Mouse (Mus musculus) limb, embryonic 14.5 days (tissue): Measurements from ENCODE around the gene Il1rapl2. TPM values are rescaled to one million over a fixed set of nuclear protein-coding genes. Genes with fewer than 3 reads are reported as not detected.
"Not testable (repeated sequence)": the region's sequence is repeated elsewhere in the genome, so short reads cannot be mapped to it uniquely, and the experiment has no call there.

Experiments
- ATAC-seq: fragments of 200-750 bp; cut with Nextera tagmentation; 2 replicates; pipeline ENCODE4 v1.8.0; 2017; ENCODE audit warnings: low read depth, moderate number of reproducible peaks, moderate TSS enrichment; ENCODE audit not compliant: low FRiP score
- DNase-seq: peaks from one replicate; pipeline ENCODE4 v3.0.0-alpha.2; 2015; ENCODE audit warnings: low spot score
- H3K27ac ChIP-seq: fragments of 300-500 bp; sonication (generic); replicated peaks from 2 replicates; pipeline ENCODE4 v1.5.1; 2014; ENCODE audit warnings: low read depth, mild to moderate bottlenecking, low read length, moderate library complexity, mixed read lengths
- H3K27me3 ChIP-seq: fragments of 300-500 bp; sonication (generic); 2 replicates; pipeline ENCODE4 v1.6.1; 2014; ENCODE audit warnings: low read length, mixed read lengths; ENCODE audit not compliant: control insufficient read depth, insufficient read depth
- H3K36me3 ChIP-seq: fragments of 300-500 bp; sonication (generic); 2 replicates; pipeline ENCODE4 v1.6.1; 2014; ENCODE audit warnings: mild to moderate bottlenecking, low read length, moderate library complexity, mixed read lengths; ENCODE audit not compliant: control insufficient read depth, insufficient read depth
- H3K4me1 ChIP-seq: fragments of 300-500 bp; sonication (generic); 2 replicates; pipeline ENCODE4 v1.6.1; 2014; ENCODE audit warnings: antibody characterized with exemption, low read length, mixed read lengths; ENCODE audit not compliant: control insufficient read depth, insufficient read depth
- H3K4me2 ChIP-seq: fragments of 300-500 bp; sonication (generic); replicated peaks from 2 replicates; pipeline ENCODE4 v1.6.1; 2014; ENCODE audit warnings: low read depth, mild to moderate bottlenecking, low read length, moderate library complexity; ENCODE audit not compliant: severe bottlenecking
- H3K4me3 ChIP-seq: fragments of 300-500 bp; sonication (generic); replicated peaks from 2 replicates; pipeline ENCODE4 v1.5.1; 2014; ENCODE audit warnings: low read length
- H3K9ac ChIP-seq: fragments of 300-500 bp; sonication (generic); 2 replicates; pipeline ENCODE4 v1.6.1; 2014; ENCODE audit warnings: mild to moderate bottlenecking, low read depth, low read length, moderate library complexity; ENCODE audit not compliant: severe bottlenecking
- H3K9me3 ChIP-seq: fragments of 300-500 bp; sonication (generic); 2 replicates; pipeline ENCODE4 v1.6.1; 2016; ENCODE audit warnings: low read length; ENCODE audit not compliant: control insufficient read depth
- POLR2A ChIP-seq: fragments of 200-500 bp; IDR thresholded peaks from 2 replicates; pipeline ENCODE4 v1.8.0; 2012; ENCODE audit warnings: inconsistent platforms, mild to moderate bottlenecking, moderate library complexity, borderline replicate concordance; ENCODE audit not compliant: insufficient read depth, insufficient read length; ENCODE audit errors: extremely low read depth
- WGBS: fragments of 180-500 bp; shearing (Covaris S2); extraction: QIAGEN DNeasy Blood & Tissue Kit; methylation state at CpG from one replicate; pipeline ENCODE4 v1.1.7; 2014; 5-methylcytosine and 5-hydroxymethylcytosine counted together
- polyA plus RNA-seq, 2 experiments: library from polyadenylated mRNA; depleted of rRNA in 1 of 2; stranded (reverse) in 1 of 2; unstranded in 1 of 2; fragments of >200 nt; fragmentation: Nextera tagmentation in 1 of 2; extraction: Ambion mirVana in 1 of 2; gene quantifications; 2 replicates each; pipeline versions ENCODE4 v1.2.1 to v1.2.3; 2012 to 2014

Gene Il1rapl2
- polyA plus RNA-seq, 2 experiments: 0.55 to 1.1 TPM

DNA sequence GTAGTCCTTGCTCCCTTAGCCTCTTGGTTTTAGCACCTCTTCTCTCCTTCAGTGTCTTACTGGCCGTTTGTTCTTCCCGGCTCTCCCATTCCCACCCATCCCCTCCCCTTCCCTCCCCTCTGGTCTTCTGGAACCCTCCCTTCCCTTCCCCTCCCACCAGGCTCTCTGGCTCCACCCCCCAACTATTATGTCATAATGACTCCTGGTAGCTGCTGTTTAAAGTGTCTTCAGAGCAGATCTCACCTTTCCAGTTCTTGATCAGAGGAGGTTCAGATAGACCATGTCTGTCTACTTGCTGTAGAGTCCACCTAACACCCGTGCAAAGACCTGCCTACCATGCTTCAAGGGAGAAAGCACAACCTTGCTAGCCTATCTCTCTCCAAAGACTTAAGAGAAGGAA lies 639.1 kb downstream of the Il1rapl2 start, which contains the start of gene Tex13a:
TSS of gene Tex13a (minus strand) at position 101 of the 400 bp plus-strand sequence.
- Histone ChIP-seq H3K36me3 (no peaks in the 10 kb centered on the region), H3K4me3 (no peak within 1 kb of the TSS), H3K9ac (no peak within 1 kb of the TSS), H3K27ac (no peak within 1 kb of the TSS), H3K4me2 (no peak within 1 kb of the TSS), H3K9me3 (no peaks in the 10 kb centered on the region), H3K27me3 (no peaks in the 10 kb centered on the region), H3K4me1 (no peaks in the 10 kb centered on the region)
- TF ChIP-seq POLR2A: no peak
- 89% methylated on average over 3 of the region's 3 CpGs for WGBS
- DNase-seq: no peak
- no peak for ATAC-seq

DNA sequence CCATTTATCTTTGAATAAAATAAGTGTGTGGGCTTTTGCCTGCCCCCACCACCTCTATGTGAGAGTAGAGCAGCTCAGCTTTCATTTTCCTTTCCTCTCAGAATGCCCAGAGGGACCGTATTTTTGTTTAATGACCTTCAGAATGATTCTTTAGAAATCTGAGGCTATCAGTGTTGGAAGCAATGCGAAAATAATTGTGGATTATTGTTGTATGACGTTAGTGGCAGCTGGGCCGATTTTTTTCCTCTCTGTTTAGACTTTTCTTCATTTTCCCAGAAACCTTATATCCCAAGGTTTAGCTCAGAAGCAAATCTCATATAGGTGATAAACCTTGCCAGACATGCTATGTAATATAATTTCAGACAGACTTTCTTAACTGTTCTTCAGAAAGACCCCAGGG lies 664.2 kb downstream of the Il1rapl2 start:
- Histone ChIP-seq H3K27me3 (no peaks in the 10 kb centered on the region), H3K9me3 (no peaks in the 10 kb centered on the region), H3K4me3 (no peak overlapping the region), H3K36me3 (no peaks in the 10 kb centered on the region), H3K27ac (no peak overlapping the region), H3K4me1 (no peaks in the 10 kb centered on the region), H3K4me2 (no peak overlapping the region), H3K9ac (no peak overlapping the region)
- TF ChIP-seq POLR2A: no peak
- peak; percentile 68; the same call in 1 of the 2 replicates for ATAC-seq
- DNase-seq: peak; percentile 66
- 31% methylated on average over 4 of the region's 4 CpGs for WGBS

DNA sequence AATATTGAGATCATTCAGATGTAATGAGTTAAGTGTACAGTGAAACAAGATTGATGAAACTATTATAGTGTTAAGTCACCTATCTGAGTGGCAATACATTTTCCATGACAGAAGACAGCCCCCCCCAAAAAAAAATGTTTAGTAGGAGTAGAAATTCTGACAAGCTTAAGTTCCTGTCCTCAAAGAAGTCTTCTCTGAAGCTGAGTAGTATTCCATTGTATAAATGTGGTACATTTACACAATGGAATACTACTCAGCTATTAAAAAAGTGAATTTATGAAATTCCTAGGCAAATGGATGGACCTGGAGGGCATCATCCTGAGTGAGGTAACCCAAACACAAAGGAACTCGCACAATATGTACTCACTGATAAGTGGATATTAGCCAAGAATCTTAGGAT lies 778.3 kb downstream of the Il1rapl2 start:
- not testable (repeated sequence) for H3K27me3 ChIP-seq, H3K36me3 ChIP-seq, ATAC-seq, H3K4me2 ChIP-seq, DNase-seq, H3K9me3 ChIP-seq, H3K9ac ChIP-seq, H3K27ac ChIP-seq, H3K4me1 ChIP-seq, H3K4me3 ChIP-seq
- 50% methylated on average over 1 of the region's 1 CpGs for WGBS

GRCm38 (mm10) chrX:138433794-138434193 lies 863.4 kb downstream of the Il1rapl2 start:
- Histone ChIP-seq H3K36me3 (no peaks in the 10 kb centered on the region), H3K9me3 (no peaks in the 10 kb centered on the region), H3K4me3 (no peak overlapping the region), H3K4me1 (no peaks in the 10 kb centered on the region), H3K4me2 (no peak overlapping the region), H3K9ac (no peak overlapping the region), H3K27me3 (no peaks in the 10 kb centered on the region), H3K27ac (no peak overlapping the region)
- 75% methylated on average over 2 of the region's 2 CpGs for WGBS
- TF ChIP-seq POLR2A: no peak
- no peak for ATAC-seq
- no peak for DNase-seq

GRCm38 (mm10) chrX:138437939-138438338 lies 867.5 kb downstream of the Il1rapl2 start:
- TF ChIP-seq POLR2A: no peak
- no peak for ATAC-seq
- Histone ChIP-seq H3K4me3 (no peak overlapping the region), H3K27me3 (no peaks in the 10 kb centered on the region), H3K4me2 (no peak overlapping the region), H3K4me1 (no peaks in the 10 kb centered on the region), H3K9me3 (no peaks in the 10 kb centered on the region), H3K36me3 (no peaks in the 10 kb centered on the region), H3K27ac (no peak overlapping the region), H3K9ac (no peak overlapping the region)
- DNase-seq: no peak
- WGBS: 75% methylated on average over 3 of the region's 3 CpGs

DNA sequence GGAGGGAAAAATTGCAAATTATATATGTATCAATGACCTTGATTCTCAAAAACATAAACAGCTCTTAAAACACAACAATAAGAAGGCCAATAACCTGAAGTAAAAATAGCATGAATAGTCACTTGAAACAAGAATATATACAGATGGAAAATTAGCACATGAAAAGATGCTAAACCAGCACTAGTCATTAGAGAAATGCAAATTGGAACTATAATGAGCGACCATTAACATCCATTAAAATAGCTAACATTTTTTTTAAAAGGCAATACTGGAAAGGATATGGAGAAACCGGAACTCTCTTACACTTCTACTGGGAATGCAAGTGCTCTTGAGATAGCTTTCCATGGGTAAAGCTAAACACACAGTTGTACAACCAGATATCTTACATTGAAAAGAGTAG lies 879.4 kb downstream of the Il1rapl2 start:
- no peak for ATAC-seq
- H3K9me3 ChIP-seq: no peaks in the 10 kb centered on the region
- no peak overlapping the region for H3K4me3 ChIP-seq
- H3K27me3 ChIP-seq: no peaks in the 10 kb centered on the region; the same call in 1 of the 2 replicates
- no peak overlapping the region for H3K9ac ChIP-seq
- no peaks in the 10 kb centered on the region for H3K36me3 ChIP-seq
- no peaks in the 10 kb centered on the region for H3K4me1 ChIP-seq
- 64% methylated on average over 2 of the region's 2 CpGs for WGBS
- TF ChIP-seq POLR2A: no peak
- H3K27ac ChIP-seq: no peak overlapping the region
- DNase-seq: no peak
- H3K4me2 ChIP-seq: no peak overlapping the region
